Mouse (Mus musculus) urinary bladder, postnatal 25 days (tissue): Measurements from ENCODE around the gene Rnf144a.

Experiments used
- DNase-seq: peaks from one replicate; pipeline ENCODE4 v3.0.0; 2022; ENCODE audit warnings: low spot score

The Rnf144a gene

DNA sequence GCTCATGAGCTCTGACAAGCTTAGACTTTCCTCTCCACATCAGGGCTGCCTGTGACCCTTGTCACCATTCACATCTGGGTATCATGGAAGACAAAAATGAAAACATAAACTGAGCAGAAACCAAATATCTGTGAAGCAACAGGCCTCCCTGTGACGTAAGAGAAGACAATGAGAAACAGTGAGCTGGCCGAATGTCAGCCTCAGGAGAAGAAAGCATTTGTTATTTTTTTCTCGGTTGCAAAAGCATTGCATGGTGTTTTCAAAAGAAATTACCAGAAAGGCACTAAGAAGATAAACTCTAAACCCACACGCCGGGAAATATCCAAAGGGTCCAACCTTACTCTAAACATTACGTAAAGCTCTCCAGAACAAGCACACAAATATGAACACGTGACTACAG, 41.3 kb downstream of the Rnf144a start:
- DNase-seq, result no peak

DNA sequence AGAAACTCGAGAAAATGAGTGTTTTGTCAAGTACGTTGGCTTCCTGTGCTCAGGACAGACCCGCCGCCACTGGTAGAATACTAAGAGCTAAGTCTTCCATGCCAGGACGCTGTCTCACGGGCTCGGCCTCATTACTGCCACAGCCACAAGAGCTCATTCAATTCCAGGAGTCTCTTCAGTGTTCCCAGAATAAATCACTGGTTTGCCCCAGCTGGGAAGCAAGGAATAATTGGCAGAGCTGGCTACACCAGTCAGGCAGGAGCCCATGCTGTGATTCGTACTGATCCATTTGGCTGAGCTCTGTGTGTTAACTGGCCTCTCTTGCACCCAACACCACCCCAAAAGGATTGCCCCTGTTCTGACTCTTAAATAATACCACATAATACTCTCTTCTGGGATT, 45.0 kb downstream of the Rnf144a start:
- DNase-seq, result no peak

DNA sequence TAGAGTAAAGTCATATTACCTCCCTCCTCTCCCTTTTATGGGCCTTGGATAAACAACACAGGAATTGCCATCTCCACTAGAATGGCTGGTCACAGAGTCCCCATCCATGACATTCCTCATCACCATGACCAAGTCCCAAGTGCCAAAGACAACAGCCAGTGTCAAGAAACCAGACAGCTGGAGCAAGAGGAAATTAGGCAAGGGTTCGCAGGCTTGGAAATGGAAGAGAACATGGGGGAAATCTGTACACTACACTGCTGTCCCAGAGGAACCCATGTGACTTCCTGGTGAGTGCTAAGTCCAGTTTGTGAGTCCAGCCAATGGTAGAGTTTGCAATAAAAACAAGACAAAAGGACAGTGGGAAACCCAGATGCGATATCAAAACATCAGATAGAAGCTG, 47.7 kb downstream of the Rnf144a start:
- DNase-seq, result no peak

DNA sequence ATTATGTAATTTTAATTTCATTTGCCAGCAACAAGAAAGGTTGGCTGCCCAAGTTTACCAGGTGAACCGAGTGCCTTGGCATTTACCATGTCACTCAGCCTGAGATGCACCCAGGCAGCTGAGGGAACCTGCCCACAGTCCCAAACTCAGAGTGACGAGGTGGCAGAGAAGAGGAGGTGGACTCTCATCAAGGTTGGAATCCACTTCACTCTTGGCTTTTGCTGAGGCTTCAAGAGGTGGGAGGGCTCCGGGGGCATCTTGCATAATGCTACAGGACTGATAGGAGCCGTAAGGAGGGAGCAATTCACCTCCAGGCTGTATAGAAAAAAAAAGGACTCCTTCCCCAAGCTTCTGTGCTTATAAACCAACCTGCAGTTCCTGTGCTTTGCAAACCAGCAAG, 48.7 kb downstream of the Rnf144a start:
- DNase-seq, result no peak

DNA sequence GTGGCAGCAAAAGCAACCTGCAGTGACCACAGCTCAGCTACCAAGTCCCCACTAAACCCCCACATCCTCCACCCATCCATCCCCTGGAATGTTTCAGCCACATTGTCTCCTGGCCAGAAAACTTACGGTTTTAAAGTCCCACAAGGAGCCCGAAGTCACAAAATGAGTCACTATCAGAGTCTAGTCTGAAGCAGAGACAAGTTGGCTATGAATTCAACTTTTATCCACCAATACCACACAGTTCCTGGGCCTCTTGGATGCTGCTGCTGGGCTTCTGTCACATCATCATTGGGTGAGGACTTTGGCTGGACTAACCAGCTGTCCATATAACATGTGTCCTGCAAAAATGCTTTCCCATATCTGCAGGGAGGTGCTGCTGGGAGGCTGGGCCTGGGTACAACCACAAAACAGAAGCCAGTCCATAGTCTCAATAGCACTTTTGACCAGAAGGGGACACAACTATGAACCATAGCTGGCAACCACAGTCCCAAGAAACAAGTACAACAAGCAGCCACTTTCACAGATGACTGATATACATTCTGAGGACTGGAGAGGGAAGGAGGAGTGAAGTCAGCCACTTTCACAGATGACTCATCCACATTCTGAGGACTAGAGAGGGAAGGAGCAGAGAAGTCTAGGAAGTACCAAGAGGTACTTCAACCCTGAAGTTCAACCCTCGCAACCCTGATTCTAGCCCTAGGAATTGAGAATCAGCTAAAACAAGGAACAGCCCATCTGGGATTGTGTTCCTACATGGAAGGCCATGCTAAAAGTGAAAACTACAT, 49.3 kb downstream of the Rnf144a start:
- no peak for DNase-seq

DNA sequence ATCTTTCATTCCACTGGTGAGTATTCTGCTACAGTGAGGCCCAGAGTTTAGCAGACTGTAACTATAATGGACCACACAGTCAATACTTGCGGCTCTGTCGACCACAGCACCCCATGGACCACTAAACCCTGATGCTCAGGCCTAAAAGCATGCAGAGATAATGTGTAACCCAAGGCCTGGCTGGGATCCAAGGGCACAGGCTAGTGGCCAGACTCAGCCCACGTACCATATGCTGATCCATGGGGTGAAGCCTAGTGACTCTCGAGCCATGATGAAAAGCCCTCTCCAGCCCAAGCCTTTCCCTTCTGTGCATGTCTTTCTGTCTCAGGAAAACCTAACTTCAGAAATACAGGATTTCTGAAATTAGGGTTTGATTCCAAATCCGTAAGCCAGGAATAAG, 50.2 kb downstream of the Rnf144a start:
- DNase-seq, result no peak

DNA sequence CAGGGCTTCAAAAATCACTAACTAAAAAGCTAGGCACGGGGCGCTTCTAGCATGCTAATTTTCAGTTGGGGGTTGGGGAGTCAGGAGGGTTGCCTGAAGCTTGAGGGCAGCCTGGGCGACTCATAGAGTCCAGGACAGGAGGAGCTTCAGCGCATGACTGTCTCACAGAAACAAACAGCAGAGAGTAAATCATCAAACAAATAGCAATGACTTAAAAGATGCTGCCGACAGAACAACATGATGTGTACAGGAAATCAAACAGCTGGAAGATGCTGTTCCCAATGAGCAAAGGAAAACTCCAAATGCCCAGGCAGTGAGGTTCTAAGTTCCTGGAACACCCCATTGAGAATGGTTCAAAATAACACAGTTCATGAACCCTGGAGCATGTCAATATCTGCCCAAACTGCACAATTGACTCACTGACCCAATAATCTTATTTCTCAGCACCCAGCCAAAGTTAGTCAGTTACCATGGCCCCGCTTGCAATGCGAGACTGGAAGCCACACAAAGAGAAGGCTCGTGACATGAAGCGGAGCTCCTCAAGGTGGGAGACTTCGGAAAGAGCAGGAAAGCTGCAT, 54.0 kb downstream of the Rnf144a start:
- no peak for DNase-seq

DNA sequence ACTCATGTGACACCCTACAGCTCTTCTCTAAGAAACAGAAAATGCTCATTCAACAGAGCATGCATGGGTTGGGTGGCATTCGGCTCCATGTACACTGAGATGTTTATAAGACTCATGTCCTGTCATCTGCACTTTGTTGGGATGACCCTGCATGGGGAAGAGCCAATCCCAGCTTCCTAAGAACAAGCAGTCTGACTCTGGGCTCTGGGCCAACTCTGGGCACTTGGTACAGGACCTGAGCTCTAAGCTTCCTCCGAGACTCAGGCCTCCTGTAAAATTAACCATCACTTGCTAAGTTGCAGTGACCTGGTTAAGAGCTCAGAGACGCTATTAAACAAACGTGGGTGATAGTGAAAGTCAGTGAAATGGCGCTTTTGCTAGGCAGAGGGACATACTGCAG, 55.2 kb downstream of the Rnf144a start:
- no peak for DNase-seq

DNA sequence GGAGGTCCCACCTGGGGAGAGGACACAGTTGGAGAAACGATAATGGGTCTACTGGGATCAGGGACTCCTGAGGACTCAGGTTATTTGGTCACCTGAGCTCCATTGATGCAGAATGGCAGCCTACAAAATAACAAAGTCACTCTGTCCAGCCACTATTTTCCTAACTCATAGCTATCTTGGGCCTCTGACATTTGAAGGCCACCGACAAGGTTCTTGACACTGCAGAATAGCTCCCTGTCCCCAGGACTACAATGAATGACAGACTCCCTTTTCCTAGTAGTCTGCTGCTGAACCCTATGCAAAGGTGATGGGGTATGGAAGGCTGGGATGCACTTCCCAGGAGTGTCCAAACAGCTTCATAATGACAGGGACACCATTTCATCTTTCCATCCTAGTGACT, 55.8 kb downstream of the Rnf144a start:
- DNase-seq, result no peak

DNA sequence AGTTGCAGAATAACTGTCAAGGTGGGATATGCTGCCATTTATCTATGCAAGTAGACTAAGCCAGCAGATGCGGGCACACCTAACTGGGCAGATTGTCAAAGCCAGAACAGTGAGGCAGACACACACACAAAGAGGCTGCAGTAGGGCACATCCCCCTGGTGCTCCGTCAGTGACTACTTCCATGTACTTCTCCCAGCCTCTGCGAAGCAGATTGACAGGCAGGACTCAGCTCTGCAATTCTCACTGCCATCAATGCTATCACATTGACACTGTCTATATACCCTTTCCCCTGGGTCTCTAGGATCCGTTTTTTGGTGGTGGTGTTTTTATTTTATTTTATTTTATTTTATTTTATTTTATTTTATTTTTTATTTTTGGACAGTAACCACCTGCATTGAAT, 57.8 kb downstream of the Rnf144a start:
- no peak for DNase-seq

DNA sequence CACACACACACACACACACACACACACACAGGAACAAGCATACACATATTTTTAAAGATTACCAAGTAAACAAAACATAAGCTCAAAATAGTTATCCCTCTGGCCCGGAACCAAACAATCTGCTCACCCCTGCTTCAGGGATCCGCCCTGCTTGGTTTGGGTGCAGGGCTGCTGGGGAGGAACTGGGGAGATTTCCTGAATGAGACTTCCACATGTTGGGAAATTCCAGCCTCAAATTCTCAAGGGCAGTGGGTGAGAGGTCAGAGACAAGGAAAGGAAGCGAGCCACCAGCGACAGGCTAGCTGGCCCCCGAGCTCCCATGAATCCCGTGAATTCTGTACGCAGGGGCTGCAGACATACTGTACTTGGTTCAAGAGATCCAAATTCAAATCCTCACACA, 58.9 kb downstream of the Rnf144a start:
- no peak for DNase-seq

DNA sequence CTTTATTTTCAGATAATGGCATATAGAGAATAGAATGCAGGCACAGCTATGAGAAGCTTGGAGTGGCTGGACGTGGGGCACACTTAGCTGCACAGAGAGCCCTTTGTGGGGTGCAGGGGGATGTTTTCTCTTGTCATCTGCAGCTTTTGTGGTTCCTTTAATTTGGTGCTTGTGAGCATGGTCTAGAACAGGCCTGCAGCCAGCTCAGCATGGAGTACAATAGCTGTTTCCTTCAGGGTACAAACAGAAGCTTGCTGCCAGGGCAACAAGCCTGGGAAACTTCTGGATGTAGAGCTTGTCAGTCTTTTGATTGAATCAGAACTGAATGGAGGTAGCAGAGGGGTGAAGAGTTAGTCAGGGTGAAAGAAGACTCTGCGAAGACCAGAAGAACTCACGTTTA, 63.7 kb downstream of the Rnf144a start:
- DNase-seq, result no peak

DNA sequence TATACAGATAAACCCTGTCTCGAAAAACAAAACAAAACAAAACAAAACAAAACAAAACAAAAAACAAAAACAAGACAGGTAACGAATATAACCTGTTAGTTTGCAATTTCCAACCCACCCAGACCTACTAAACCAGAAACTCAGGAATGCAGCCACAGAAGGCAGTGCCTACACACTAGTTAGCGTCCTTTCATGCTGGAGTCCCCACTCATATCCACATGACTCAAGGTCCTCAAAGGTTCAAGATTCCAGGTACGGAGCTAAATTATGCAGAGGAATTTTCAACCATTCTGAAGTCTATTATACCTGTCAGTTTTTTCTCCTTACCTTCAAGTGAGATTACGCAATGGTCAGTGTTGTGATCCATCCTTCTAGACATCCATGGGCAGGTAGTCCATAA, 70.6 kb downstream of the Rnf144a start:
- DNase-seq, result no peak

DNA sequence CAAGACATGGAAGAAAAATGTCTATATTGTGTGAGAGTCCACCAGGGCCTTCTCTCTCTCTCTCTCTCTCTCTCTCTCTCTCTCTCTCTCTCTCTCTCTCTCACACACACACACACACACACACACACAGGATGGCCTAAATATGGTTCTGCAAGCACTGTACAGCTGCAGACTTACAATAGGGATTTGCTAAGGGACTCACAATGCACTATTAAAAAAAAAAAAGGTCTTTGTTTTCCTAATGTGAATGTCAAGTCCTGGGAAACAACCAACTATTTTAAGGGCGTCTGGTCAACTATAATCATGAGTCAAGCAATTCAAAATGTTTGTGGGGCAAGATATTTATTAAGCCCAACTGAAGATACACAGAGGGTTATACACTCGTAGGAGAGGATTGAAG, 71.9 kb downstream of the Rnf144a start:
- DNase-seq, result no peak

DNA sequence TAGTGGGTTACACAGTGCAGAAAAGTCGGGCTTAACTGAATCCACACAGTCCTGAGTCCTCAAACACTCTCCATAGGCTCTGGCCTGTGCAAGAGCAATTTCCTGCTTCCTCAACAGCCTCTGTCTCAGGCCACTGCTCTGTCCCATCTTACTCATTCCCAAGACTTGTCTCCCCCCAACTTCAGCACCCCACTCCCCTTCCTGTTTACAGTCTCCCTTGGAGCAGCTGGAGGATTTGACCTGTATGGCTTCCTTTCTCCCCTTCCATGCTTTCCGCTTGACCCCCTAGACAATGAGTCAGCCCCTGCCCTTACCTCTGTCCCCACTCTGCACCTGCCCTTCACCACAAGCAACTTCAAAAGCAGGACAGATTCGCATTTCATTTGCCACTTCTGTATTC, 72.4 kb downstream of the Rnf144a start:
- no peak for DNase-seq

DNA sequence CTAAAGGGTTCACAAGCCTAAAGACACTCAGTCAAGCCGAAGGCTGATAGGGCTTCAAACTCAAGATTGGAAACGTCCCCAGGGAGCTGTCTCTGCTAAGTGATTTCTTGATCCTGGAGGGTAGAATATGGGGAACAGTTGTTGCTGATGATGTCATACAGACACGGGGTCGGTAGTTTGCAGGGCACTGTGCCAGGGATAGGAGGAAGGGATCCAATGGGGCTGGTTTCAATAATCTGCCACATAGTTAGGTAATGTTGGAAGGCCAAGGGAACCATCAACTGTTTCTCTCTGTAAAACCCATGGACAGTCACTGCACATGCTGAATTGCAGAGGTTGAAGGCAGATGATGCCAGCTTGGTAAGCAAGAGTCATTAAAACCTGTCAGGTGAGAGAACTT, 73.0 kb downstream of the Rnf144a start:
- DNase-seq, result no peak

DNA sequence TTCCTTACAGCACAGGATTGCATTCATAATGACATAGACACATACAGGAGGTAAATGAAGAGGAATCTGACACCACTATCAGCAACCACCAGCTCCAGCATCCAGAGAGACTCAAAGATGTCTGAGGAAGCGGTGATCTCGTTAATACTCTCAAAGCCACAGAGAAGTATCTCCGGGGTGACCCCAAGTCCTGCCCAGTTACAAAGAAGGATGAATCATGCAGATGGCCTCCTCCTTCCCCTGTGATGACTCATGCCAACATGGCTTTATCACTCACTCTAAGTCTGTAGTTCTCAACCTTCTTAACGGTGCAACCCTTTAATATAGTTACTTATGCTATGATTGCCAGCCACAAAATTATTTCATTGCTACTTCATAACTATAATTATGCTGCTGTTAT, 74.4 kb downstream of the Rnf144a start:
- no peak for DNase-seq

DNA sequence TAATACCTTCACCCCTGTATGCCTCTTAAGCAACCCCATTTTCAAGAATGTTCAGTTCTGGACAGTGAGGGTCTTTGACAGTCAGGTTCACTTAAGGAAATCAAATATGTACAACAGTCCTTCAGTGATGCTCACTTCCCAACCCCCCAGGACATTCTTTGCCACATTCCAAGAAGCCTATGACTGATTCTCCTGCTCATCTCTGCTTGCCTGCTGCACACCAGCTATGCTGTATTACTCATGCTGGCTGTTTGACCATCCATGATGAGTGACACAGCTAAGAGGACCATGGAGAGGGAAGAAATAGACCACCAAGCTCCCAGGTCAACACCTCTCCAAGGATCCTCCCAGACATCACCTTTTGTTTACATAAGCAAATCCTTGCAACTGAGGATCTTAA, 75.2 kb downstream of the Rnf144a start:
- no peak for DNase-seq

DNA sequence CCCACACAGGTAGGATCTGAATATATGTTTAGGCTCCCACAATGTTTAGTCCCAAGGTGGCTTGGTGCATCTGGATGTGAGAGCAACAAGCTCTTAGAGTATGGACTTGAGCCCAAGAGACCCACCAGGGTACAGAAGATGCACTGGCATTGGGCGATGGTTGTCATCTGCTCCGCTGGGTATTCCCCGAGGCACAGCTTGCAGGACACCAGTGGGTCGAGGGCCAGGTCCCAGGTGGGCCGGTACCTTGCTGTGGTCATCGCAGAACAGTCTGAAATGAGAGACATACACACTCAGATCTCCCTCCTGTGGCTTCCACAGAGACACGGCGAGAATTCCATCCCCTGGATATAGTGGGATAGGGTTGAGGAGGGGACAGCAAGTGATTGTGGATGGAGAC, 75.9 kb downstream of the Rnf144a start:
- no peak for DNase-seq

DNA sequence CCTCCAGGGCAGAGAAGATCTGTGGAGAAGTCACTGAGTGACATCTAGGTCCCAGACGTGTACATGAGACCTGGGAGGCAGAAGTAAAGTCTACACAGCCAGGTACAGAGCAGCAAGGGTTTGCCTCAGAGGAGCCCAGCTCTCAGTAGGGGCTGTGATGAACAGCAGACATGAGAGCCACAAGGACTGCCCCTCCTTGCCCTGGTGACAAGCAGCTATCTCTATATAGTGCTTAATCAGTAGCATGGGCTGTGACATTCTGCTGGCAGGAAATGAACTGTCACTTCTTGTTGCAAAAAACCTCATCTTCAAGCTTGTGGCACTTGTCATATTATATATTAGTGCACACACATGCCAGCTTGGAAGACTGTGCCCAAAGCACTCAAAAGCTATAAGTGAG, 81.4 kb downstream of the Rnf144a start:
- DNase-seq, result no peak

DNA sequence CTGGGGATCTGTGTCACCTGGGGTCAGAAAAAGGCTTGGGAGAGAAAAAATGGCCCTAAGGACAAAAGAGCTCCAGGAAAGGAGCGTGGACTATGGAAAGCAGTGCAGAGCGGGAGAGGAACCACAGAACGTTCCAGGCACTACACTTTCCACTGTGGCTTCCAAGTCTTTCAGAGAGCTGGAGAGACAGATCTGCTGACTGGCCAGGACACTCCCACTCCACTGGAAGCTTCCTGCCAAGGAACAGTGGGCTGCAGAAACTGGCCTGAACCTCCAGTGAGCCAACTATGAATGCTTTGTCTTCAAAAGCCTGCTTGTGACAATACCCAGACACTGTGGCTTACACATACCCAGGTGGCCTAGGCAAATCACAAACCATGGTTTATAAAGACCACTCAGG, 84.0 kb downstream of the Rnf144a start:
- DNase-seq, result no peak

DNA sequence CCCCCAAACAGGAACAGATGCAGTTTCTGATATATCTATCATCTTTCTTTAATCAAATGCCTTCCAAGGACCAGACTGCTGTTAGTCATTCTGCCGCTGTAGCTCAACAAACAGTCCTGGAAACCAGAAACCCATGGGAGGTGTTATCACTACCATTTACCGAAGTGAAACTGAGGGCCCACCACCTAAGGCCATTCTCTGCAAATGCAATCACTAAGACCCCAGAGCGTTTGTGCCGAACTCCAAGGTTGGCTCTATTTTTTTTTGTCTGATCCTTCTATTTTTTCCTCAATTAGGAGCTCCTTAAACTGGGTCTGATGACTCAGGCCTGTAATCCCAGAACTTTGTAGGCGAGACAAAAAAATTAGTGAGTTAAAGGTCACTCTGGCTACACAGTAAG, 85.3 kb downstream of the Rnf144a start:
- no peak for DNase-seq

DNA sequence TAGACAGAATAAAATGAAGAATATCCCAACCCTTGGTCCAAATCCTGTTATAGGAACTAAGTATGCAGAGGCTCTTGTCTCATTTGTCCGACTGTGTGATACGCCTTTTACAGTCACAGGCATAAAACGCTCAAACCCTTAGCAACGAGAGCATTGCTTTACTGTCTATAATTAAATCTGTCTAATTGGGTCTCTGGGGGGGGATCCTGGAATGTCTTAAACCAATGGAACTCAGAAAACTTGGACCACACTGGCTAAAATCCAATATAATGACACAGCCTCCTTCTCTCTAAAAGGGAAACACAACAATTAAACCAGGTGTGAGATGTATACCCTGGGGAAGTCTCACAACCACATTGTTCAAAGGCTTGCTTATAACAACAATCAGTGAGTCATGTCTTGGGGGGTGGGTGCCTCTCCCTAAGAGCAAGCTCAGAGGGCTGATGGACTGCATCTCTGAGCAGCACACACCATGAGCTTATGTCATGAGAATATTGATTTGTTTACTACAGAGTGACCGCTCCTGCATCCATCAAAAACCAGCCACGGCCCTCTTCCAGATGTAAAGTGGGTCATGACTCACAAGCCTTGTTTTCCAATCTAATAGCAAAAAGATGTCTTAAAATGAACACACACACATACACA, 85.9 kb downstream of the Rnf144a start:
- no peak for DNase-seq
